Mouse (Mus musculus) neural tube, embryonic 11.5 days (tissue): ENCODE data around the gene Olfm2. TPM values are rescaled to one million over a fixed set of nuclear protein-coding genes. Genes with fewer than 3 reads are reported as not detected.

Source experiments
- ATAC-seq: fragments of 200-750 bp; cut with Nextera tagmentation; 2 replicates; pipeline ENCODE4 v1.8.0; 2017; ENCODE audit warnings: moderate number of reproducible peaks, mild to moderate bottlenecking, moderate TSS enrichment, moderate library complexity; ENCODE audit not compliant: insufficient read depth, low FRiP score, low TSS enrichment
- DNase-seq: peaks from one replicate; pipeline ENCODE4 v3.0.0-alpha.2; 2015; ENCODE audit warnings: low spot score
- H3K27ac ChIP-seq: fragments of 300-500 bp; sonication (generic); 2 replicates; pipeline ENCODE4 v1.5.1; 2014; ENCODE audit warnings: low read depth, mild to moderate bottlenecking, low read length
- H3K27me3 ChIP-seq: fragments of 300-500 bp; sonication (generic); 2 replicates; pipeline ENCODE4 v1.6.1; 2014; ENCODE audit warnings: mild to moderate bottlenecking, low read length, mixed read lengths; ENCODE audit not compliant: control insufficient read depth, insufficient read depth
- H3K36me3 ChIP-seq: fragments of 300-500 bp; sonication (generic); 2 replicates; pipeline ENCODE4 v1.6.1; 2014; ENCODE audit warnings: mild to moderate bottlenecking, low read length, moderate library complexity, mixed read lengths; ENCODE audit not compliant: control insufficient read depth, insufficient read depth
- H3K4me1 ChIP-seq: fragments of 300-500 bp; sonication (generic); 2 replicates; pipeline ENCODE4 v1.6.1; 2014; ENCODE audit warnings: low read length, mixed read lengths; ENCODE audit not compliant: control insufficient read depth, insufficient read depth
- H3K4me2 ChIP-seq: fragments of 300-500 bp; sonication (generic); 2 replicates; pipeline ENCODE4 v1.6.1; 2014; ENCODE audit warnings: low read depth, mild to moderate bottlenecking, moderate library complexity
- H3K4me3 ChIP-seq: fragments of 300-500 bp; sonication (generic); 2 replicates; pipeline ENCODE4 v1.5.1; 2014; ENCODE audit warnings: low read depth, low read length
- H3K9ac ChIP-seq: fragments of 300-500 bp; sonication (generic); 2 replicates; pipeline ENCODE4 v1.6.1; 2014; ENCODE audit warnings: mild to moderate bottlenecking, low read length
- H3K9me3 ChIP-seq: fragments of 300-500 bp; sonication (generic); 2 replicates; pipeline ENCODE4 v1.6.1; 2016; ENCODE audit warnings: low read length; ENCODE audit not compliant: control insufficient read depth
- WGBS: fragments of 180-500 bp; shearing (Covaris S2); extraction: QIAGEN DNeasy Blood & Tissue Kit; methylation state at CpG from one replicate; pipeline ENCODE4 v1.1.7; 2014; 5-methylcytosine and 5-hydroxymethylcytosine counted together
- polyA plus RNA-seq: library from polyadenylated mRNA; unstranded; fragments of >200 nt; fragmentation: Nextera tagmentation; extraction: Ambion mirVana; gene quantifications from 2 replicates; pipeline ENCODE4 v1.2.1, GENCODE M21; 2014

Gene Olfm2
- polyA plus RNA-seq, 1 experiment from 2014 or later, result 88.4 TPM

DNA sequence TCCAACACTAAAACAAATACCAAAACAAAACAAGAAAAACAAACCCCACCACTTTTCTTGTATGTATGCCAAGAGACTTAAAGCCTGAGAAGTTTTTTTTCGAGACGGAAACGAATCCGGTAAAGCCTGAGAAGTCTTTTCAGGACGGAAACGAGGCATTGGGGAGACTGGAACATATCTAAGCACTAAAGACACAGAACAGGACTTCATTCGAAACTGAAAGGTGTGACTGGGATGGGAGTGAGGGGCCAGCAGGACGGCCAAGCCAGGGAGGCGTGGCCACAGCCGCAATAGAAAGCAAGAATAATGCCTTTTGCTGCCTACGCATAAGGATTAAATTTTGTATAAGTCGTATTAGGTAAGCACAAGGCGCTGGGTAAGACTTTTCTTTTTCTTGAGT lies 102.4 kb downstream of the Olfm2 start:
- H3K27me3 ChIP-seq, result no peaks in the 10 kb centered on the region
- H3K9me3 ChIP-seq, result no peaks in the 10 kb centered on the region
- H3K4me2 ChIP-seq, result peak overlapping the region; percentile 97
- H3K4me1 ChIP-seq, result peaks cover 18% of the 10 kb centered on the region
- peak overlapping the region; percentile 65 for H3K9ac ChIP-seq
- peak overlapping the region; percentile 36; the same call in 1 of the 2 replicates for H3K27ac ChIP-seq
- H3K36me3 ChIP-seq, result 0 out of 2 replicates have a peak, but pooled peaks cover 3% of the 10 kb centered on the region
- DNase-seq (no peak), ATAC-seq (no peak)
- H3K4me3 ChIP-seq, result peak overlapping the region; percentile 50
- 13% methylated on average over 13 of the region's 13 CpGs for WGBS

DNA sequence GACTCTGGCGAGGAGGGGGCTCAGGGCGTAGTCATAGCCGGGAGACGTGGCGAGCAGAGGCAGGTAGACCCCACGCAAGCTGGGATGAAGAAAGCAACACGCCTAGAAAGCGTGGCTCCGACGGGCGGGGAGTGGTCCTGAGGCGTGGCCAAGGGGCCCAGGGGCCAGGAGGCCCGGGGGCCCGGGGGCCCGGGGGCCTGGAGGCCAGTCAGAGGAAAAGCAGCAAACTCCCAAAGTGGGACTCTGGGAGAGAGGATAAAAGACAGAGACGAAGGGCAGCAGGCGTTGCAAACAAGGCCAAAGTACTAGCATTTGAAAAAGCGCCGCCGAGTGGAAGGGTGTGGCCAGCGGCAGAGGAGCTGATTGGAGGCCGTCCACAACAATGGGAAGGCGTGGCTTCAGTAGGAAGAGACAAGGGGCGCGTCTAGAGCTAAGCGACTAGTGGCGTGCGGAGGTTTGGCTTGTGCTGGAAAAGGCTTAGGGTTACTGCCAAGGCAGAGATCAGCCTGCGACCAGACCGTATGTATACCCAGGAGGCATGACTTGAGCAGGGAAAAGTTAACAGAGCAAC lies 103.2 kb downstream of the Olfm2 start:
- Histone ChIP-seq H3K4me3 (peak overlapping the region; percentile 50), H3K36me3 (0 out of 2 replicates have a peak, but pooled peaks cover 4% of the 10 kb centered on the region), H3K27me3 (no peaks in the 10 kb centered on the region), H3K4me1 (peaks cover 18% of the 10 kb centered on the region), H3K9me3 (no peaks in the 10 kb centered on the region), H3K4me2 (peak overlapping the region; percentile 97), H3K27ac (peak overlapping the region; percentile 92), H3K9ac (peak overlapping the region; percentile 65)
- 0% methylated on average over 30 of the region's 30 CpGs for WGBS
- DNase-seq, result peak; percentile 88
- peak; percentile 87 for ATAC-seq

DNA sequence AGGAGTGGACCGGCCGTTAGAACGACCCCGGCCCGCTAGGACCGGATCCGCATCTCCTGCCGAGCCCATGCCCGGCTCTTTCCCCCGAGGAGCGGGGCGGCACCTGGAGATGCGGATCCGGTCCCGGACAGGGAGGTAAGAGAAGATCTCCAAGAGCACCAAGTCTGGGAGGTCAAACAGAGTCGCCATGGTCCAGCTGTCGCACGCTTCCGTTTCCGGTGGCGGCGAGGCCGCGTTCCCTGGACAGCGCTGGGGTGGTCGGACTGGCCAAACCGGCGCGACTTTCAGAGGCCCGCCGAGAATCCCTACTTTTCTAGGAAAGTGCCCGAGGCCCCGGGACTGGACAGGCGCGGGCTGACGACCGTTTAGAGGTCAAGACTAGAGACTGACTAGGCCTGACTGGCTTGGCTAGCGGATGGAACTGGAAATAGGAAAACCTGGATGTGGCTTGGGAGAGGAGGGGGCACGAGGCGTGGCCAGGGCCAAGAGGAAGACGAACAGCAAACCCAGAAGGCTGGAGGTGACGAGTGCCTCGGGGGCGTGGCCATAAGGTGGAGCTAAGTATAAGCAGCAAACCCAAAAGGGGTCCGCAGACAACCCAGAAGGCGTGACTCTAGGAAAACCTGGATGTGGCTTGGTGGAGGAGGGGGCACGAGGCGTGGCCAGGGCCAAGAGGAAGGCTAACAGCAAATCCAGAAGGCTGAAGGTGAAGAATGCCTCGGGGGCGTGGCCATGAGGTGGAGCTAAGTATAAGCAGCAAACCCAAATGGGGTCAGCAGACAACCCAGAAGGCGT lies 103.9 kb downstream of the Olfm2 start, which contains the start of gene Ubl5:
Gene Ubl5, plus strand, starts transcription at position 778 of the 795 bp plus-strand sequence.
- H3K4me1 ChIP-seq, result peaks cover 18% of the 10 kb centered on the region
- peak within 1 kb of the TSS; percentile 92 for H3K27ac ChIP-seq
- peak within 1 kb of the TSS; percentile 50 for H3K4me3 ChIP-seq
- peak within 1 kb of the TSS; percentile 97 for H3K4me2 ChIP-seq
- DNase-seq (peak; percentile 93), ATAC-seq (peak; percentile 85)
- H3K27me3 ChIP-seq, result no peaks in the 10 kb centered on the region
- WGBS, result under 1% methylated on average over 51 of the region's 51 CpGs
- no peaks in the 10 kb centered on the region for H3K9me3 ChIP-seq
- peak within 1 kb of the TSS; percentile 83 for H3K9ac ChIP-seq
- 0 out of 2 replicates have a peak, but pooled peaks cover 4% of the 10 kb centered on the region for H3K36me3 ChIP-seq

DNA sequence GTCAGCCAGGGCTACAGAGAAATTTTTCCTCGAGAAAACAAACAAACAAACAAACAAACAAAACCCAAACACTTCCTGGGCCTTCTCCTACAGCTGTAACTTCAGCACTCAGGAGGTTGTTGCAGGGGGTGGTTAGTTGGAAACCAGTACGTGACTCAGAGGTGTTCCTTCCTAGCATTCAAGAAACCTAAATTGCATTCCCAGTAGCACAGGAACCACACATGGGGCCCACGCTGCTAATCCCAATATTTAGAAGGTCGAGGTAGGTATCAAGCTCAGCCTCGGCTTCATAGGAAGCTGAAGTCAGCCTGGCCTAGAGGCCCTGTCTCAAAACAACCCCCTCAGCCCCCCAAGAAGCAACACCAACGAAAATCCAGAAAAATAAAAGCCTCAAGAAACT lies 104.6 kb downstream of the Olfm2 start:
- 23% methylated on average over 6 of the region's 6 CpGs for WGBS
- DNase-seq, result no peak
- H3K27ac ChIP-seq, result no peak overlapping the region; the same call in 1 of the 2 replicates

DNA sequence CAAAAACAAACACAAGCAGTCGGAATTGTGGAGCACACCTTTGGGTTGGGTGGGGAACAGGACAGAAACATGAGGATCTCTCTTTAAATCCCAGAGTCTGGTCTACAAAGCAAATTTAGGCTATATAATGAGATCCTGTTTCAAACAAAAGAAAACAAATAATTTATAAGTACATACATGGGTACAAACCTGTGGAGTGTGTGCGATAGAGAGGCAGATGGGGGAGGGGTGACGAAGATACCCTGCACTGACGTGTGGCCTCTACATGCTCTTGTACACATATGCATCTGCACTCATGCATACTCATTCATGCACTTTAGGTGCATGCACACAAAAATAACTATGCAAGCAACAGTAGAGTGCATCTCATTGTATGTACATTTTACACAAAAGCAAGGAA lies 106.7 kb downstream of the Olfm2 start:
- Histone ChIP-seq H3K4me1 (peaks cover 16% of the 10 kb centered on the region), H3K27me3 (no peaks in the 10 kb centered on the region), H3K9ac (no peak overlapping the region), H3K4me2 (no peak overlapping the region), H3K36me3 (0 out of 2 replicates have a peak, but pooled peaks cover 2% of the 10 kb centered on the region), H3K4me3 (no peak overlapping the region), H3K9me3 (no peaks in the 10 kb centered on the region), H3K27ac (no peak overlapping the region)
- DNase-seq (no peak), ATAC-seq (no peak)
- WGBS, result 93% methylated on average over 4 of the region's 4 CpGs

More for the DNA sequence above, 104.6 kb downstream of the Olfm2 start:
- H3K4me3 ChIP-seq, result peak overlapping the region; percentile 50
- 0 out of 2 replicates have a peak, but pooled peaks cover 2% of the 10 kb centered on the region for H3K36me3 ChIP-seq
- peak overlapping the region; percentile 97 for H3K4me2 ChIP-seq
- no peaks in the 10 kb centered on the region for H3K27me3 ChIP-seq
- H3K9me3 ChIP-seq, result no peaks in the 10 kb centered on the region
- no peak for ATAC-seq
- H3K4me1 ChIP-seq, result peaks cover 18% of the 10 kb centered on the region
- H3K9ac ChIP-seq, result peak overlapping the region; percentile 83

DNA sequence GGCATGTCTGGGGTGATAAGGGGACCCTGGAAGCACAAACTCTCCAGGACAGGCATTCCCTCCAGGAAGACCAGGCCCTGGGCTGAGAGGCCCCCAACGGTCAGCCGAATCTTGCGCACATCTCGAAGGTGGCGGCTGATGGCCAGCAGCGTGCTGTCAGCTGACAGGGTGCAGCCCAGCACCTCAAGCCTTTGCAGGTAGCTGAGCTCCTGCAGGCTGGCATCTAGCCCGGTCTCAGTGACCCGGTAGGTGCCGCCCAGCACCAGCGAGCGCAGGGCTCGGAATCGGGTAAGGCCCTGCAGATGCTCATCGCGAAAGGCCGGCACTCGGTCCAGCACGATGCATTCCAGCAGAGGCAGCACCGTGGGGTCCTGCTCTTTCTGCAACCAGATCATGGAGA lies 107.6 kb downstream of the Olfm2 start:
- Histone ChIP-seq H3K36me3 (0 out of 2 replicates have a peak, but pooled peaks cover 2% of the 10 kb centered on the region), H3K9ac (no peak overlapping the region), H3K27me3 (no peaks in the 10 kb centered on the region), H3K4me3 (no peak overlapping the region), H3K4me2 (no peak overlapping the region), H3K27ac (no peak overlapping the region), H3K4me1 (peaks cover 12% of the 10 kb centered on the region), H3K9me3 (no peaks in the 10 kb centered on the region)
- no peak for DNase-seq
- no peak for ATAC-seq
- WGBS, result 93% methylated on average over 19 of the region's 19 CpGs

DNA sequence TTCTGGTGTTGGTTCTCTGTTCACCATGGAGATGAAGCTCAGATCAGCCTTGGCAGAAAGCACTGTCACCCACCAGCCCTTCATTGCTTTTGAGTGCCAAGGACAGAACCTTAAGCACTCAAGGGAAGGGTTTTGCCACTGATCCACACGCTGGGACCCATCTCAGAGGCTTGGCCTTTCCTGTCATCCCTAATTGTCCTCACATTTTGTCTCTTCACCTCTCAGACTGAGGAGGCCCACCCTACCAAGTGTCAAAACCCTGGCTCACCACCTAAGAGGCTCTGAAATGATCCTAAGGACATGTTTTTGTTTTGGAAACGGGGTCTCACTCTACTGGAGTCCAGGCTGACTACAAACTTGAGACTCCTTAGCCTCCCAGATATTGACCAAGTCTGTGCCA lies 109.4 kb downstream of the Olfm2 start:
- no peak overlapping the region for H3K4me2 ChIP-seq
- H3K27ac ChIP-seq, result no peak overlapping the region
- no peaks in the 10 kb centered on the region for H3K9me3 ChIP-seq
- no peak overlapping the region for H3K4me3 ChIP-seq
- 86% methylated on average over 2 of the region's 2 CpGs for WGBS
- peaks cover 10% of the 10 kb centered on the region for H3K4me1 ChIP-seq
- H3K27me3 ChIP-seq, result no peaks in the 10 kb centered on the region
- H3K36me3 ChIP-seq, result 0 out of 2 replicates have a peak, but pooled peaks cover 2% of the 10 kb centered on the region
- no peak for ATAC-seq
- no peak for DNase-seq
- no peak overlapping the region for H3K9ac ChIP-seq

DNA sequence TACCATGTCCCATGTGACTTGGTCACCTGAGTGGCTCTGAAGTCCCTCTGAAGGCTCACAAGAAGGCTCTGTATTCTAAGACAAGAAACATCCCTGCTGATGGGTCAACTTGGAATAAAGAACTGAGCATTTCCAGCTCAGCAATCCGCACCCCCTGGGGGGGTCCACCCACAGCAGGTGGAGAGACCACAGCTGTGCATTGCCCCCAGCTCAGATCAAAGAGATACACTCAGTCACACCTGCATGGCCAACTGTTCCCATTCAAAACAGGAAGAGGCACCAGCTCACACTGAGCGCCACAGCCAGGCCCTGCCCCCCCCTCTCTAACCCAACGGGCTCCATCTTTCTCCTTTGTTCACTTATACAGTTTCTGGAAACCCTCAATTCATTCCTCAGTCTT lies 109.9 kb downstream of the Olfm2 start:
- H3K4me3 ChIP-seq, result no peak overlapping the region
- WGBS, result 82% methylated on average over 3 of the region's 3 CpGs

More for the DNA sequence above, 109.9 kb downstream of the Olfm2 start:
- no peak for ATAC-seq
- Histone ChIP-seq H3K36me3 (0 out of 2 replicates have a peak, but pooled peaks cover 2% of the 10 kb centered on the region), H3K27ac (no peak overlapping the region), H3K4me1 (peaks cover 6% of the 10 kb centered on the region), H3K9ac (no peak overlapping the region), H3K9me3 (no peaks in the 10 kb centered on the region), H3K27me3 (no peaks in the 10 kb centered on the region), H3K4me2 (no peak overlapping the region)
- DNase-seq, result no peak
